Mouse (Mus musculus) limb, embryonic 12.5 days (tissue): ENCODE results near the gene Dcbld1. TPM values are rescaled to one million over a fixed set of nuclear protein-coding genes. Genes with fewer than 3 reads are reported as not detected.

ENCODE experiments used
- polyA plus RNA-seq: library from polyadenylated mRNA; unstranded; fragments of >200 nt; fragmentation: Nextera tagmentation; extraction: Ambion mirVana; gene quantifications from 2 replicates; pipeline ENCODE4 v1.2.1, GENCODE M21; 2016

Dcbld1 gene
- polyA plus RNA-seq, 1 experiment from 2014 or later, result 28.9 TPM

Other genes with a start within 250 kb of the Dcbld1 start
- gene Vgll2, start 211.1 kb upstream of the Dcbld1 start, polyA plus RNA-seq, result 26.3 and 28.9 TPM in 2 replicates
- gene Ros1, start 38.4 kb upstream of the Dcbld1 start, polyA plus RNA-seq, result not detected in 2 replicates
- not detected in 2 replicates for gene Gm26741, start 125.1 kb downstream of the Dcbld1 start, polyA plus RNA-seq
- 24.3 and 26.4 TPM in 2 replicates for gene Gopc, start 148.5 kb downstream of the Dcbld1 start, polyA plus RNA-seq
- 0.14 TPM in 1 of 2 replicates, not detected in the other for gene Nepn, start 155.4 kb downstream of the Dcbld1 start, polyA plus RNA-seq
- gene Nus1, start 183.9 kb downstream of the Dcbld1 start, polyA plus RNA-seq, result 18.5 and 18.7 TPM in 2 replicates